Mouse (Mus musculus) hindbrain, embryonic 10.5 days (tissue): ENCODE data around the gene Samhd1. TPM values are rescaled to one million over a fixed set of nuclear protein-coding genes. Genes with fewer than 3 reads are reported as not detected.

ENCODE experiments used
- DNase-seq: peaks from one replicate; pipeline ENCODE4 v3.0.0-alpha.2; 2017; ENCODE audit warnings: low spot score
- H3K27ac ChIP-seq: fragments of 300-500 bp; sonication (generic); 2 replicates; pipeline ENCODE4 v1.5.1; 2016; ENCODE audit warnings: mild to moderate bottlenecking, moderate library complexity
- H3K27me3 ChIP-seq: fragments of 300-500 bp; sonication (generic); 2 replicates; pipeline ENCODE4 v1.6.1; 2016; ENCODE audit warnings: mild to moderate bottlenecking; ENCODE audit not compliant: poor library complexity, insufficient read depth, severe bottlenecking
- H3K36me3 ChIP-seq: fragments of 300-500 bp; sonication (generic); 2 replicates; pipeline ENCODE4 v1.6.1; 2016; ENCODE audit warnings: mild to moderate bottlenecking, moderate library complexity
- H3K4me1 ChIP-seq: fragments of 300-500 bp; sonication (generic); replicated peaks from 2 replicates; pipeline ENCODE4 v1.6.1; 2016; ENCODE audit warnings: mild to moderate bottlenecking
- H3K4me3 ChIP-seq: fragments of 300-500 bp; sonication (generic); 2 replicates; pipeline ENCODE4 v1.5.1; 2016; ENCODE audit warnings: mild to moderate bottlenecking, moderate library complexity
- H3K9me3 ChIP-seq: fragments of 300-500 bp; sonication (generic); 2 replicates; pipeline ENCODE4 v1.6.1; 2016; ENCODE audit warnings: mild to moderate bottlenecking, moderate library complexity
- WGBS: fragments of 180-500 bp; shearing (Covaris S2); methylation state at CpG from one replicate; pipeline ENCODE4 v1.1.7; 2016; 5-methylcytosine and 5-hydroxymethylcytosine counted together
- polyA plus RNA-seq: library from polyadenylated mRNA; unstranded; fragments of >200 nt; fragmentation: Nextera tagmentation; extraction: Ambion mirVana; gene quantifications from 2 replicates; pipeline ENCODE4 v1.2.1, GENCODE M21; 2016

Samhd1 gene
- polyA plus RNA-seq, 1 experiment from 2014 or later: 18.8 TPM

DNA sequence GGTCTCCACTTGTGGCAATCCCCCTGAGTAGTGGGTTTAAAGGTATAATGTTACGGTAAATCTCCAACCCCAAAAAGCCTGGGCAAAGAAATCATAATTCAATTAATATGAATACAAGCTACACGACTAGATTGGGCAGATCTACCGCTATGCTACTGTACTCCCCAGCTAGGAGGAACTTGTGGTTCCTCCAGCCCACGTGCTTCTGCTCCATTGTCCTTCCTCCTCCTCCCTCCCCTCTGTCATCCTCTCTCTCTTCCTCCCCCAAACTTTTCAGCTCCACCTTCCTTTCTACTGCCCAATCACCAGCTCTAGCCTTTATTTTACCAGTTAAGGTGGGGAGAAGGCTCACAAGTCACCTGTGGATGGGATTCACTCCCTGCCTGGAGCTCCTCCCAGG, 26.8 kb downstream of the Samhd1 start:
- no peak for DNase-seq
- WGBS: 91% methylated on average over 4 of the region's 4 CpGs
- no peak overlapping the region for H3K4me3 ChIP-seq
- H3K27me3 ChIP-seq: no peaks in the 10 kb centered on the region
- H3K36me3 ChIP-seq: peaks cover 89% of the 10 kb centered on the region
- no peak overlapping the region for H3K27ac ChIP-seq
- no peaks in the 10 kb centered on the region for H3K9me3 ChIP-seq
- no peaks in the 10 kb centered on the region for H3K4me1 ChIP-seq

DNA sequence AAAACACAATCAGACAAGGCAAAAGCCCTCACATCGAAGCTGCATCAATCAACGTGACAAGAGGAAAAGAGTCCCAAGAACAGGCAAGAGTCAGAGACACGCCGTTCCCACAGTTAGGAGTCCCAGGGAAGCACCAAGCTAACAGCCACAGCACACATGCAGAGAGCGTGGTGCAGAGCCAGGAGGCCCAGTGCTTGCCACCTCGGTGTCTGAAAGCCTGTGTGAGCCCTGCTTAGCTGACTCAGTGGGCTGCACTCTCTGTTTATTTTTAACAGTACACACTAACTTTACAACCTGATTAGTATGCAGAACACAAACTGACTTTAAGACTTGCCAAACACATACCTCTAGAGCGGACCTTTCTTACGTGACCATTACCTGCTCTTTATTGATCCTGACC, 30.6 kb downstream of the Samhd1 start:
- peaks cover 91% of the 10 kb centered on the region for H3K36me3 ChIP-seq

DNA sequence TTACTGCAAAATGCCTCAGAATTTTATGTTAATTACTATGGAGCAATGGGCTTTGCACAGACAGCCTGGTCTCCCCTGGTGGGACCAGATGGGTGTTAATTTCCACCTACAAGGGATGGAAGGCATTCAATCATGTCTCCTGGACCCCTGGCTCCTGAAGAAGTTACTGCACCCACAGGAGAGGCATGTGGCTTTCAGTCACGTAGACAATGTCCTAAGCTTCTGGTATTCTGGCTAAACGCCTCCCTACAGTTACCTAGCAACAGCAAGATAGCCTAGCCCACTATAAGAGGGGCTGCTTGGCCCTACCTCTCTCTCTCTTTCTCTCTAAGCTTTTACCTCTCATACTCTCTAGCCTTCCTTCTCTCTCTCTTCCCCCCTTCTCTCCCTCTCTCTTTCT, 32.8 kb downstream of the Samhd1 start:
- H3K4me1 ChIP-seq: no peaks in the 10 kb centered on the region
- WGBS: 53% methylated on average over 2 of the region's 2 CpGs
- no peaks in the 10 kb centered on the region for H3K27me3 ChIP-seq
- H3K9me3 ChIP-seq: no peaks in the 10 kb centered on the region
- no peak for DNase-seq
- no peak overlapping the region for H3K4me3 ChIP-seq
- H3K27ac ChIP-seq: no peak overlapping the region
- H3K36me3 ChIP-seq: peaks cover 86% of the 10 kb centered on the region

More for the DNA sequence above, 30.6 kb downstream of the Samhd1 start:
- Histone ChIP-seq H3K4me3 (no peak overlapping the region), H3K9me3 (no peaks in the 10 kb centered on the region), H3K4me1 (no peaks in the 10 kb centered on the region), H3K27me3 (no peaks in the 10 kb centered on the region), H3K27ac (no peak overlapping the region)
- WGBS: 84% methylated on average over 8 of the region's 8 CpGs
- DNase-seq: no peak

DNA sequence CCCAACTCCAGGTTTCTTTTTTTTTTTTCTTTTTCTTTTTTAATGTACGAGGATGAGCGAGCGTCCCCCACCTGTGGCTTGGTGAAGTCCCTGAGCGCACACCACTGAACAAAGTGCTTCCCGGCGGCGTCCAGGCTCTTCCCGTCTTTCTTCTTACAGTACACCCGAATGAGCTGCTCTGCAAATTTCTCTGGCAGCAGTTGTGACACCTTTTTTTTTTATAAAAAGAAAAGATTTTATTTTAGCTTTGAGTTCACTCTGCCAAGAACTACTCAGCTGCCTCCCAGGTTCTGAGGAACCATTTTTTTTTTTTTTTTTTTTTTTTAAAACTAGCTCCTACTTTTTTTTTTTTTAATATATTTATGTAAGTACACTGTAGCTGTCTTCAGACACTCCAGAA, 33.4 kb downstream of the Samhd1 start:
- Histone ChIP-seq H3K9me3 (no peaks in the 10 kb centered on the region), H3K4me1 (no peaks in the 10 kb centered on the region), H3K4me3 (no peak overlapping the region), H3K36me3 (peaks cover 87% of the 10 kb centered on the region), H3K27ac (no peak overlapping the region), H3K27me3 (no peaks in the 10 kb centered on the region)
- WGBS: 98% methylated on average over 9 of the region's 9 CpGs
- DNase-seq: no peak

DNA sequence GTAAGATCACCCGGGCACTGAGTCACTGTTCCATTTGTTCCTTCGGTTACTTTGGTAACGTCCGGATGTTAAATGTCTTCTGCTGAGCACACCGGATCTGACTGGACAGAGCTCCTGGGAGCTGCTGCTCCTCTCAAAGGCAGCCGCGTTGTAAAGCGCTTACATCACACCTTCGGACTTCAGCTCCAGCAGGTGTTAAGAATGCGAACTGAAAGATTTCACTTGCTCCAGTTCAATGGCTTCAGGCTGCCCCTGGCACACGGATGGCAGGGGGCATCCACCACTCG, 34.8 kb downstream of the Samhd1 start:
- WGBS: 94% methylated on average over 12 of the region's 12 CpGs
- no peak for DNase-seq
- peaks cover 78% of the 10 kb centered on the region for H3K36me3 ChIP-seq
- H3K4me1 ChIP-seq: no peaks in the 10 kb centered on the region
- no peak overlapping the region for H3K4me3 ChIP-seq
- no peak overlapping the region for H3K27ac ChIP-seq
- no peaks in the 10 kb centered on the region for H3K27me3 ChIP-seq
- no peaks in the 10 kb centered on the region for H3K9me3 ChIP-seq

GRCm38 (mm10) chr2:157099532-157100318, 35.3 kb downstream of the Samhd1 start:
- Histone ChIP-seq H3K4me1 (no peaks in the 10 kb centered on the region), H3K4me3 (no peak overlapping the region), H3K27me3 (no peaks in the 10 kb centered on the region), H3K9me3 (no peaks in the 10 kb centered on the region), H3K36me3 (peaks cover 73% of the 10 kb centered on the region), H3K27ac (no peak overlapping the region)
- no peak for DNase-seq
- 87% methylated on average over 12 of the region's 12 CpGs for WGBS

- Histone ChIP-seq H3K4me3 (no peak overlapping the region), H3K36me3 (peaks cover 34% of the 10 kb centered on the region)
- WGBS: 69% methylated on average over 9 of the region's 9 CpGs
Observed at GRCm38 (mm10) chr2:157095005-157095755, 39.9 kb downstream of the Samhd1 start.

GRCm38 (mm10) chr2:157092024-157092423, 43.0 kb downstream of the Samhd1 start:
- DNase-seq: no peak
- H3K4me1 ChIP-seq: no peaks in the 10 kb centered on the region
- H3K27ac ChIP-seq: no peak overlapping the region
- no peaks in the 10 kb centered on the region for H3K27me3 ChIP-seq
- H3K9me3 ChIP-seq: no peaks in the 10 kb centered on the region
- H3K36me3 ChIP-seq: peaks cover 8% of the 10 kb centered on the region; the same call in 1 of the 2 replicates
- WGBS: 67% methylated on average over 8 of the region's 8 CpGs
- no peak overlapping the region for H3K4me3 ChIP-seq

More at GRCm38 (mm10) chr2:157095005-157095755, 39.9 kb downstream of the Samhd1 start:
- Histone ChIP-seq H3K9me3 (no peaks in the 10 kb centered on the region), H3K27me3 (no peaks in the 10 kb centered on the region), H3K27ac (no peak overlapping the region), H3K4me1 (no peaks in the 10 kb centered on the region)
- peak; percentile 63 for DNase-seq

GRCm38 (mm10) chr2:157087536-157088317, 47.3 kb downstream of the Samhd1 start:
- H3K4me3 ChIP-seq: no peak overlapping the region
- WGBS: 82% methylated on average over 14 of the region's 14 CpGs

GRCm38 (mm10) chr2:157086796-157087195, 48.3 kb downstream of the Samhd1 start, which contains the start of gene Tldc2:
Tldc2 (plus strand) TSS chr2:157087055.
- H3K36me3 ChIP-seq: no peaks in the 10 kb centered on the region
- no peaks in the 10 kb centered on the region for H3K9me3 ChIP-seq
- no peak for DNase-seq
- peaks cover 19% of the 10 kb centered on the region for H3K4me1 ChIP-seq
- H3K27ac ChIP-seq: 0 out of 2 replicates have a peak within 1 kb of the TSS, but pooled peaks have one; percentile 18
- no peak within 1 kb of the TSS for H3K4me3 ChIP-seq
- H3K27me3 ChIP-seq: no peaks in the 10 kb centered on the region
- WGBS: 89% methylated on average over 8 of the region's 8 CpGs

More at GRCm38 (mm10) chr2:157087536-157088317, 47.3 kb downstream of the Samhd1 start:
- H3K27me3 ChIP-seq: no peaks in the 10 kb centered on the region
- no peaks in the 10 kb centered on the region for H3K36me3 ChIP-seq
- H3K9me3 ChIP-seq: no peaks in the 10 kb centered on the region
- H3K4me1 ChIP-seq: peaks cover 10% of the 10 kb centered on the region; the same call in 1 of the 2 replicates
- no peak for DNase-seq
- 0 out of 2 replicates have a peak overlapping the region, but pooled peaks have one; percentile 18 for H3K27ac ChIP-seq

- WGBS: 91% methylated on average over 7 of the region's 7 CpGs
- DNase-seq: no peak
- Histone ChIP-seq H3K27ac (no peak overlapping the region), H3K36me3 (no peaks in the 10 kb centered on the region), H3K4me3 (no peak overlapping the region), H3K9me3 (no peaks in the 10 kb centered on the region), H3K27me3 (no peaks in the 10 kb centered on the region; the same call in 1 of the 2 replicates), H3K4me1 (peaks cover 24% of the 10 kb centered on the region)
Observed at GRCm38 (mm10) chr2:157084831-157085585, 50.1 kb downstream of the Samhd1 start.

- Histone ChIP-seq H3K27me3 (no peaks in the 10 kb centered on the region; the same call in 1 of the 2 replicates), H3K36me3 (peaks cover 4% of the 10 kb centered on the region), H3K4me3 (no peak overlapping the region), H3K27ac (peak overlapping the region; percentile 5; the same call in 1 of the 2 replicates), H3K4me1 (peaks cover 46% of the 10 kb centered on the region), H3K9me3 (no peaks in the 10 kb centered on the region)
- DNase-seq: no peak
- 37% methylated on average over 7 of the region's 7 CpGs for WGBS
Observed at GRCm38 (mm10) chr2:157081960-157082359, 53.1 kb downstream of the Samhd1 start.
